Mouse (Mus musculus): ENCODE measurements around the gene Htr1b. TPM values are rescaled to one million over a fixed set of nuclear protein-coding genes. Genes with fewer than 3 reads are reported as not detected.

The Htr1b gene
- 3.2 and 5.5 TPM in 2 replicates for polyA plus RNA-seq (2012; rRNA removed)

GRCm38 (mm10) chr9:81633437-81633973, at the start of gene Htr1b:
Htr1b (minus strand) TSS chr9:81633828.
- DNase-seq (ENCODE audit: low read depth) = peak; percentile 76
- TF ChIP-seq CTCF (IDR thresholded peaks at IDR 0.05; ENCODE audit: borderline replicate concordance, extremely low read depth, insufficient read depth, insufficient read length) (no peak), POLR2A (IDR thresholded peaks at IDR 0.05; ENCODE audit: borderline replicate concordance, extremely low read depth, insufficient read depth, insufficient read length, poor library complexity, severe bottlenecking) (no peak)

GRCm38 (mm10) chr9:81676716-81677115, 43.1 kb upstream of the Htr1b start:
- no peak for DNase-seq (ENCODE audit: low read depth)
- no peak for TF ChIP-seq CTCF (IDR thresholded peaks at IDR 0.05; ENCODE audit: borderline replicate concordance, extremely low read depth, insufficient read depth, insufficient read length)
- no peak for TF ChIP-seq POLR2A (IDR thresholded peaks at IDR 0.05; ENCODE audit: borderline replicate concordance, extremely low read depth, insufficient read depth, insufficient read length, poor library complexity, severe bottlenecking)

- DNase-seq (ENCODE audit: low read depth) = no peak
- TF ChIP-seq CTCF (IDR thresholded peaks at IDR 0.05; ENCODE audit: borderline replicate concordance, extremely low read depth, insufficient read depth, insufficient read length) (no peak), POLR2A (IDR thresholded peaks at IDR 0.05; ENCODE audit: borderline replicate concordance, extremely low read depth, insufficient read depth, insufficient read length, poor library complexity, severe bottlenecking) (no peak)
These were observed 3.9 kb upstream of the Htr1b start for GRCm38 (mm10) chr9:81637486-81637885.

- peak; percentile 76 for DNase-seq (ENCODE audit: low read depth)
- TF ChIP-seq POLR2A (IDR thresholded peaks at IDR 0.05; ENCODE audit: borderline replicate concordance, extremely low read depth, insufficient read depth, insufficient read length, poor library complexity, severe bottlenecking) (no peak), CTCF (IDR thresholded peaks at IDR 0.05; ENCODE audit: borderline replicate concordance, extremely low read depth, insufficient read depth, insufficient read length) (peak; percentile 67; the same call in 1 of the 2 replicates)
These were observed 1.5 kb upstream of the Htr1b start for GRCm38 (mm10) chr9:81635109-81635508.

DNA sequence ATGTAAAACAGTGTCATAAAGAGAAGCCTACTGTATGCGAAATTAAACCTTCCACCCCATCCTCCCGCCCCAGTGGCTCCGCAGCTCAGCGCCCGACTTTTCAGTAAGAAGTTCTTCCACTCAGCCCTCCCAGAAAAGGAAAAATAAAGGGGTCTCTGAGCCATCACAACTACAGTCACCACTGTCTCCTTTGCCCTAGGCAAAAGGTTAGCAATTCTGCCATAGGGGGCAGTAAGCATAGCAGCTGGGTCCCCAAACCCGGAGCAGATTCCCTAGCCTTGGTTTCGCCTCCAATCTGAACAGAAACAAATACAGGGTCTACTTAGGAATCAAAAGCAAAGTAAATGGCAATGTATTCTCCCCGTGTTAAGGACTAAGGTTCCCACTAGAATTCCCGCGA, 535 bp upstream of the Htr1b start:
- peak; percentile 30 for DNase-seq (ENCODE audit: low read depth)
- TF ChIP-seq CTCF (IDR thresholded peaks at IDR 0.05; ENCODE audit: borderline replicate concordance, extremely low read depth, insufficient read depth, insufficient read length) = peak; percentile 15; the same call in 1 of the 2 replicates
- TF ChIP-seq POLR2A (IDR thresholded peaks at IDR 0.05; ENCODE audit: borderline replicate concordance, extremely low read depth, insufficient read depth, insufficient read length, poor library complexity, severe bottlenecking) = no peak

- DNase-seq (ENCODE audit: low read depth) = peak; percentile 59
- no peak for TF ChIP-seq POLR2A (IDR thresholded peaks at IDR 0.05; ENCODE audit: borderline replicate concordance, extremely low read depth, insufficient read depth, insufficient read length, poor library complexity, severe bottlenecking)
- no peak for TF ChIP-seq CTCF (IDR thresholded peaks at IDR 0.05; ENCODE audit: borderline replicate concordance, extremely low read depth, insufficient read depth, insufficient read length)
These were observed 742 bp downstream of the Htr1b start for GRCm38 (mm10) chr9:81632736-81633436.

GRCm38 (mm10) chr9:81632191-81632735, 1.4 kb downstream of the Htr1b start:
- TF ChIP-seq POLR2A (IDR thresholded peaks at IDR 0.05; ENCODE audit: borderline replicate concordance, extremely low read depth, insufficient read depth, insufficient read length, poor library complexity, severe bottlenecking) = no peak
- TF ChIP-seq CTCF (IDR thresholded peaks at IDR 0.05; ENCODE audit: borderline replicate concordance, extremely low read depth, insufficient read depth, insufficient read length) = no peak
- DNase-seq (ENCODE audit: low read depth) = peak; percentile 56

GRCm38 (mm10) chr9:81631581-81632091, 2.0 kb downstream of the Htr1b start:
- TF ChIP-seq CTCF (IDR thresholded peaks at IDR 0.05; ENCODE audit: borderline replicate concordance, extremely low read depth, insufficient read depth, insufficient read length) (peak; percentile 40; the same call in 1 of the 2 replicates), POLR2A (IDR thresholded peaks at IDR 0.05; ENCODE audit: borderline replicate concordance, extremely low read depth, insufficient read depth, insufficient read length, poor library complexity, severe bottlenecking) (no peak)
- DNase-seq (ENCODE audit: low read depth) = peak; percentile 38

DNA sequence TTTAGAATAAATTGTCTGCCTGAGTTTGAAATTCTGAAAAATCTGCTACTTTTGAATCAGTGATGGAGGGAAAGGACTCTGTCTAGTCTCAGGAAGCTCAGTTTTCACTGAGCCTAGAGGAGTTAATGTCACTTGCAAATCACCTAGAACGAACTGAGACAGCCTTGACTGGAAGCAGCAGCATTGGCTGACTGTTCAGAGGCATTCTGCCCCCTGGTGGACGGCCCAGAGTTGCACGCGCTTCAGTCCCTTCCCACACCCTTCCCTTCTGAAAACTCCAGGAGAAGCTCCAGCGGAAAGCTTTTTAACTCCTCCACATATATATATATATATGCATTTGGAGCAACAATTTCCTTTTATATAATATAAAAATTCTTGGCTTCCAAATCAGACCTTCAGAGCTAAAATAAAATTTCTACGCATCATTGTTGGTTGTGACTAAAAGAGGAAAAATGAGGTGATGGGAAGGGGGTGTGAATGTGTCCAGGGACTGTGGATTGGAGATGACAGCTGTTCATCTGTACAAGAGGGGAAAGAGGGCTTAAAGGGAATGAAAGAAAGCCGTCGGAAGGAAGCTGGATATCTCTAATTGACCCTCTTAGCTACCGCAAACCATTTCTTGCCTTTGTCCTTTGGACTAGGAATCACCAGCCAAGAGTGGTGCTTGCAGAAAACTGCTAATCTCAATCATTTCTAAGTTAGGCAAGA, 6.6 kb downstream of the Htr1b start:
- TF ChIP-seq CTCF (IDR thresholded peaks at IDR 0.05; ENCODE audit: borderline replicate concordance, extremely low read depth, insufficient read depth, insufficient read length) = peak; percentile 98
- no peak for TF ChIP-seq POLR2A (IDR thresholded peaks at IDR 0.05; ENCODE audit: borderline replicate concordance, extremely low read depth, insufficient read depth, insufficient read length, poor library complexity, severe bottlenecking)
- peak; percentile 90 for DNase-seq (ENCODE audit: low read depth)

- TF ChIP-seq POLR2A (IDR thresholded peaks at IDR 0.05; ENCODE audit: borderline replicate concordance, extremely low read depth, insufficient read depth, insufficient read length, poor library complexity, severe bottlenecking) (no peak), CTCF (IDR thresholded peaks at IDR 0.05; ENCODE audit: borderline replicate concordance, extremely low read depth, insufficient read depth, insufficient read length) (no peak)
- no peak for DNase-seq (ENCODE audit: low read depth)
These were observed 7.7 kb downstream of the Htr1b start for GRCm38 (mm10) chr9:81625898-81626297.

GRCm38 (mm10) chr9:81622873-81623272, 10.8 kb downstream of the Htr1b start:
- DNase-seq (ENCODE audit: low read depth) = no peak
- no peak for TF ChIP-seq CTCF (IDR thresholded peaks at IDR 0.05; ENCODE audit: borderline replicate concordance, extremely low read depth, insufficient read depth, insufficient read length)
- no peak for TF ChIP-seq POLR2A (IDR thresholded peaks at IDR 0.05; ENCODE audit: borderline replicate concordance, extremely low read depth, insufficient read depth, insufficient read length, poor library complexity, severe bottlenecking)

All from brain, embryonic 14.5 days (tissue).